Mouse (Mus musculus): Measurements from ENCODE around the gene Ankrd44.

DNA sequence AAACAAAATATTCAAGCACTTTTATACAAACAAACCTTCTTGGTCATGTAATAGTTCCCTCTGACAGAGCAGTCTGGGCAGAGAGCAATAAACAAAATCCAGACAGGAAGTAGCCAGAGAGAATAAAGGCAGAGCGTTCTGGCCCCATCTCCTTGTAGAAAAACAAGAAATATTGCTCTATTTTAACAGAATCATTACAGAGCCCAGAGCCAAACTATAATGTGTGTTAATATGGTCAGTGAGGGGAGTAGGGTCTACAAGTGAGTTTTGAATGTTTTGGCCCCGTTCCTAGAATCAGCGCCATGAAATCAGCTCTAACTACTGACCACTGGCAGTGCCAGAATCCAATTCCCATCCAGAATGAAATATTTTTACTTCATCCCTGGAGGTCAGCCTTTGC is 38.3 kb downstream of the Ankrd44 start:
- TF ChIP-seq POLR2A (IDR thresholded peaks at IDR 0.05; ENCODE audit: low read depth, low read length) (no peak), CTCF (conservative IDR thresholded peaks at IDR 0.05; ENCODE audit: insufficient read depth, insufficient read length, low read depth, low read length) (no peak)
